Mouse (Mus musculus) megakaryocyte-erythroid progenitor cell, adult 5-6 weeks (primary cell): Measurements from ENCODE around the gene Defb25. TPM values are rescaled to one million over a fixed set of nuclear protein-coding genes. Genes with fewer than 3 reads are reported as not detected.
A peak's percentile ranks its signal among the peaks of the same experiment; 100 is the strongest.
"Not testable (repeated sequence)": the region's sequence is repeated elsewhere in the genome, so short reads cannot be mapped to it uniquely, and the experiment has no call there.

Experiments
- ATAC-seq: replicated peaks from 2 replicates; pipeline ENCODE4 v1.8.0; 2016; ENCODE audit warnings: mild to moderate bottlenecking, inconsistent platforms; ENCODE audit not compliant: severe bottlenecking, poor library complexity, low FRiP score, low TSS enrichment
- total RNA-seq, 2 experiments: library from RNA; stranded (forward) in 1 of 2; stranded (reverse) in 1 of 2; fragments of 200-1000, 215-1000 nt in 1 of 2; fragments of >200 nt in 1 of 2; fragmentation: Nextera tagmentation in 1 of 2; gene quantifications; 2 replicates each; pipeline ENCODE4 v1.2.3; 2014 to 2017

Defb25 gene
- total RNA-seq (2014; fragmentation: Nextera tagmentation) (not detected in 2 replicates), total RNA-seq (2017) (not detected in 2 replicates)

- ATAC-seq: no peak
Measured at GRCm38 (mm10) chr2:152622953-152623352, at the start of gene Defb25. Gene Defb25 (minus strand): TSS chr2:152623053.

- ATAC-seq: no peak
Measured at GRCm38 (mm10) chr2:152672166-152672565, 49.3 kb upstream of the Defb25 start.

- peak; percentile 68 for ATAC-seq
Measured at GRCm38 (mm10) chr2:152671642-152671999, 48.8 kb upstream of the Defb25 start.

- peak; percentile 7; the same call in 1 of the 2 replicates for ATAC-seq
Measured at GRCm38 (mm10) chr2:152670983-152671641, 48.3 kb upstream of the Defb25 start.

GRCm38 (mm10) chr2:152669639-152670484 lies 47.0 kb upstream of the Defb25 start:
- ATAC-seq: 0 out of 2 replicates have a peak, but pooled peaks have one; percentile 13

GRCm38 (mm10) chr2:152669256-152669638 lies 46.4 kb upstream of the Defb25 start, which contains the start of gene H13:
Gene H13 (plus strand): TSS chr2:152669461.
- peak; percentile 81 for ATAC-seq

- not testable (repeated sequence) for ATAC-seq
Measured at GRCm38 (mm10) chr2:152666191-152666590, 43.3 kb upstream of the Defb25 start.

- ATAC-seq: no peak
Measured at GRCm38 (mm10) chr2:152661163-152661562, 38.3 kb upstream of the Defb25 start.

- 0 out of 2 replicates have a peak, but pooled peaks have one; percentile 9 for ATAC-seq
Measured at GRCm38 (mm10) chr2:152657398-152657797, 34.5 kb upstream of the Defb25 start.

GRCm38 (mm10) chr2:152653874-152654715 lies 31.2 kb upstream of the Defb25 start:
- no peak for ATAC-seq

GRCm38 (mm10) chr2:152652901-152653620 lies 30.2 kb upstream of the Defb25 start:
- 0 out of 2 replicates have a peak, but pooled peaks have one; percentile 19 for ATAC-seq

GRCm38 (mm10) chr2:152639406-152640113 lies 16.7 kb upstream of the Defb25 start:
- no peak for ATAC-seq

GRCm38 (mm10) chr2:152638865-152639264 lies 16.0 kb upstream of the Defb25 start:
- no peak for ATAC-seq

GRCm38 (mm10) chr2:152637381-152637780 lies 14.5 kb upstream of the Defb25 start:
- ATAC-seq: no peak

GRCm38 (mm10) chr2:152637006-152637322 lies 14.1 kb upstream of the Defb25 start:
- ATAC-seq: no peak

- no peak for ATAC-seq
Measured at GRCm38 (mm10) chr2:152636246-152637005, 13.6 kb upstream of the Defb25 start.

GRCm38 (mm10) chr2:152634311-152634710 lies 11.5 kb upstream of the Defb25 start:
- no peak for ATAC-seq

- ATAC-seq: no peak
Measured at GRCm38 (mm10) chr2:152633334-152633733, 10.5 kb upstream of the Defb25 start.
